Comparison of ENCODE assay signal across 19 mouse cellular contexts in genomic region chr5:31792863-31793262, GRCm38 (mm10).
DNase-seq lines count a peak whose midpoint lies in the region; ATAC-seq and TF ChIP-seq lines count a peak whose summit lies in the region.
"Had no signal": no experiment of that assay in that cellular context is flagged by ENCODE, and none has a peak within 500 bp of the region (broad histone marks: within the 10 kb centered on the region; RNA-seq: fewer than 3 reads in every experiment).

No protein-coding gene starts in this region.

- peak; percentile 17 for DNase-seq in gastrocnemius, postnatal 25 days
- DNase-seq in gastrocnemius, postnatal 4 days (ENCODE audit: low spot score in 2 of 2): no peak
- DNase-seq in adrenal gland, postnatal 10 days: peak; percentile 47
- DNase-seq in lung, adult 2 months: no peak
- no peak for DNase-seq in liver, embryonic 11.5 days (ENCODE audit: low spot score)
- DNase-seq in hindbrain, embryonic 10.5 days (ENCODE audit: low spot score): no peak
- DNase-seq in cerebellum, adult 11 months: no peak
- DNase-seq: cerebellum, adult 9-11 months; forebrain, postnatal 0 days; heart, adult 2 months; kidney, postnatal 25 days; liver; right cerebral cortex, postnatal 14 days; thymus, postnatal 4 days had no signal

- 64% methylated on average over 8 of the region's 8 CpGs for WGBS in lung, adult 2 months
- WGBS in liver, embryonic 11.5 days: 80% methylated on average over 8 of the region's 8 CpGs
- WGBS in hindbrain, embryonic 10.5 days: 84% methylated on average over 8 of the region's 8 CpGs

- no peak overlapping the region for H3K4me3 ChIP-seq in lung, adult 2 months (replicated peaks; ENCODE audit: extremely low read depth, low read depth, low read length)
- no peak overlapping the region for H3K4me3 ChIP-seq in liver, embryonic 11.5 days (ENCODE audit: low read depth, low read length)
- H3K4me3 ChIP-seq in hindbrain, embryonic 10.5 days: no peak overlapping the region
- H3K4me3 ChIP-seq: heart, adult 2 months; hindbrain, embryonic 15.5 days; lung, embryonic 15.5 days had no signal

- no peak overlapping the region for H3K9ac ChIP-seq in liver, embryonic 11.5 days (ENCODE audit: low read depth, low read length)
- H3K9ac ChIP-seq: forebrain, postnatal 0 days; hindbrain, embryonic 15.5 days; lung, embryonic 15.5 days had no signal

- H3K4me2 ChIP-seq in liver, embryonic 11.5 days: no peak overlapping the region
- H3K4me2 ChIP-seq: hindbrain, embryonic 15.5 days; lung, embryonic 15.5 days had no signal

- no peak overlapping the region for H3K27ac ChIP-seq in liver, embryonic 11.5 days (ENCODE audit: low read depth, low read length)
- H3K27ac ChIP-seq in hindbrain, embryonic 10.5 days: no peak overlapping the region
- H3K27ac ChIP-seq: heart, adult 2 months; hindbrain, embryonic 15.5 days; lung, embryonic 15.5 days had no signal

- H3K4me1 ChIP-seq in lung, adult 2 months (ENCODE audit: control insufficient read depth, insufficient read depth, low read length): no peaks in the 10 kb centered on the region
- no peaks in the 10 kb centered on the region; the same call in 1 of the 2 replicates for H3K4me1 ChIP-seq in liver, embryonic 11.5 days (replicated peaks; ENCODE audit: control insufficient read depth, insufficient read depth, low read length)
- no peaks in the 10 kb centered on the region for H3K4me1 ChIP-seq in hindbrain, embryonic 10.5 days (replicated peaks)
- H3K4me1 ChIP-seq: hindbrain, embryonic 15.5 days; lung, embryonic 15.5 days had no signal

- H3K27me3 ChIP-seq in liver, embryonic 11.5 days (replicated peaks; ENCODE audit: control insufficient read depth, insufficient read depth, low read length): no peaks in the 10 kb centered on the region
- H3K27me3 ChIP-seq in hindbrain, embryonic 10.5 days (ENCODE audit: insufficient read depth, poor library complexity, severe bottlenecking): no peaks in the 10 kb centered on the region
- H3K27me3 ChIP-seq: hindbrain, embryonic 15.5 days; lung, embryonic 15.5 days had no signal

- no peaks in the 10 kb centered on the region for H3K36me3 ChIP-seq in liver, embryonic 11.5 days (ENCODE audit: control insufficient read depth, insufficient read depth, low read length)
- no peaks in the 10 kb centered on the region for H3K36me3 ChIP-seq in hindbrain, embryonic 10.5 days
- H3K36me3 ChIP-seq: hindbrain, embryonic 15.5 days; lung, embryonic 15.5 days had no signal

- no peaks in the 10 kb centered on the region for H3K9me3 ChIP-seq in liver, embryonic 11.5 days (ENCODE audit: control insufficient read depth, low read length)
- no peaks in the 10 kb centered on the region for H3K9me3 ChIP-seq in hindbrain, embryonic 10.5 days
- H3K9me3 ChIP-seq: hindbrain, embryonic 15.5 days; lung, embryonic 15.5 days had no signal

- no peak for TF ChIP-seq CTCF in lung, adult 2 months (IDR thresholded peaks at IDR 0.05; ENCODE audit: insufficient read depth, low read length)

- 0 out of 2 replicates have a peak, but pooled peaks have one; percentile 26 for ATAC-seq in megakaryocyte progenitor cell, adult 5-6 weeks (replicated peaks; ENCODE audit: poor library complexity)
- no peak for ATAC-seq in liver, embryonic 11.5 days (replicated peaks; ENCODE audit: low FRiP score)
- ATAC-seq: forebrain, postnatal 0 days; intestine, postnatal 0 days; midbrain, embryonic 16.5 days had no signal

- peak; percentile 14; the same call in 1 of the 2 replicates for TF ChIP-seq POLR2A in lung, adult 2 months (IDR thresholded peaks at IDR 0.05; ENCODE audit: borderline replicate concordance, extremely low read depth, low read depth, low read length)

Comparison
In these comparisons a context has a peak if more than half of its experiments do, and no peak if none do; other contexts are left out.
1. DNase-seq: peak in gastrocnemius, postnatal 25 days (single experiment) and adrenal gland, postnatal 10 days (single experiment); none in gastrocnemius, postnatal 4 days (0 of 2), lung, adult 2 months (single experiment), liver, embryonic 11.5 days (single experiment), hindbrain, embryonic 10.5 days (single experiment) and cerebellum, adult 11 months (single experiment).